Comparison of ENCODE assay signal across 29 mouse cellular contexts in the genomic region with DNA sequence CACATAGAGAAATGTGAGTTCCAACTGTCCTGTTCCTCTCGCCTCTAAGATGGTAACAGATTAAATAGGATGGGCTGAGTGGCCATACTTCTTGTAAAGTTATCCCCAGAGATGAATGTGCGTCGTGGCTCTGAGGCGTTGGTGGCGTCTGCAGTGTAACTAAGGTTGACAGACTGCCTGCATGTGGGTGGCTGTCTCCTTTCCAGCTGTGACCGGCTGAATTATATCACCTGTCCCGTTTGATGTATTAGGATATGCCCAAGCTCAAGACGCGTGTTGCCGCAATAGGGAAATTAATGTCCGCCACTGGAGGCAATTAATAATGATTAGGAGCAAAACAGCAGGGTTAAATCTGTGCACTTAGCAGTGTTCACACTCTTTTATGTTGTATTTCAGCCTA.
DNase-seq lines count a peak whose midpoint lies in the region; ATAC-seq and TF ChIP-seq lines count a peak whose summit lies in the region.
"Had no signal": no experiment of that assay in that cellular context is flagged by ENCODE, and none has a peak within 500 bp of the region (broad histone marks: within the 10 kb centered on the region; RNA-seq: fewer than 3 reads in every experiment).

No protein-coding gene starts in this region.

- no peaks in the 10 kb centered on the region for H3K36me3 ChIP-seq in kidney, embryonic 14.5 days (ENCODE audit: control insufficient read depth, insufficient read depth, low read length)
- H3K36me3 ChIP-seq in kidney, embryonic 16.5 days (ENCODE audit: insufficient read depth, low read length), result no peaks in the 10 kb centered on the region
- H3K36me3 ChIP-seq in lung, embryonic 14.5 days (ENCODE audit: insufficient read depth), result no peaks in the 10 kb centered on the region
- no peaks in the 10 kb centered on the region for H3K36me3 ChIP-seq in limb, embryonic 10.5 days
- no peaks in the 10 kb centered on the region for H3K36me3 ChIP-seq in hindbrain, embryonic 14.5 days (replicated peaks; ENCODE audit: control insufficient read depth, insufficient read depth)
- H3K36me3 ChIP-seq: embryonic facial prominence, embryonic 12.5 days; embryonic facial prominence, embryonic 15.5 days; G1E; heart, embryonic 10.5 days; heart, embryonic 13.5 days; hindbrain, embryonic 12.5 days; intestine, embryonic 15.5 days had no signal

- TF ChIP-seq CTCF in lung, embryonic 14.5 days (IDR thresholded peaks at IDR 0.05; ENCODE audit: low read depth), result no peak

- peaks cover 25% of the 10 kb centered on the region for H3K4me1 ChIP-seq in kidney, embryonic 14.5 days (ENCODE audit: control insufficient read depth, insufficient read depth, low read length)
- H3K4me1 ChIP-seq in kidney, embryonic 16.5 days (ENCODE audit: insufficient read depth, low read length), result peaks cover 18% of the 10 kb centered on the region
- H3K4me1 ChIP-seq in lung, embryonic 14.5 days (ENCODE audit: insufficient read depth), result 0 out of 2 replicates have a peak, but pooled peaks cover 8% of the 10 kb centered on the region
- peaks cover 41% of the 10 kb centered on the region for H3K4me1 ChIP-seq in limb, embryonic 10.5 days
- peaks cover 17% of the 10 kb centered on the region for H3K4me1 ChIP-seq in hindbrain, embryonic 14.5 days (replicated peaks; ENCODE audit: control insufficient read depth, insufficient read depth, low read length)

- no peak overlapping the region for H3K4me3 ChIP-seq in kidney, embryonic 14.5 days (ENCODE audit: low read length)
- no peak overlapping the region for H3K4me3 ChIP-seq in kidney, embryonic 16.5 days (ENCODE audit: low read length)
- no peak overlapping the region for H3K4me3 ChIP-seq in lung, embryonic 14.5 days (ENCODE audit: low read depth, low read length)
- H3K4me3 ChIP-seq in limb, embryonic 10.5 days, result no peak overlapping the region
- H3K4me3 ChIP-seq in hindbrain, embryonic 14.5 days (replicated peaks; ENCODE audit: low read length), result no peak overlapping the region
- H3K4me3 ChIP-seq: embryonic facial prominence, embryonic 12.5 days; embryonic facial prominence, embryonic 15.5 days; forebrain, embryonic 13.5 days; gastrocnemius, adult 2 months; heart, adult 2 months; heart, embryonic 10.5 days; heart, embryonic 13.5 days; hindbrain, embryonic 12.5 days; intestine, embryonic 15.5 days had no signal

- no peak overlapping the region for H3K4me2 ChIP-seq in kidney, embryonic 14.5 days (replicated peaks; ENCODE audit: low read depth, low read length)
- H3K4me2 ChIP-seq in kidney, embryonic 16.5 days (replicated peaks; ENCODE audit: low read depth, low read length), result no peak overlapping the region
- no peak overlapping the region for H3K4me2 ChIP-seq in lung, embryonic 14.5 days
- H3K4me2 ChIP-seq in hindbrain, embryonic 14.5 days (replicated peaks), result no peak overlapping the region
- H3K4me2 ChIP-seq: embryonic facial prominence, embryonic 12.5 days; embryonic facial prominence, embryonic 15.5 days; forebrain, embryonic 13.5 days; heart, embryonic 13.5 days; hindbrain, embryonic 12.5 days; intestine, embryonic 15.5 days had no signal

- no peak overlapping the region for H3K27ac ChIP-seq in kidney, embryonic 14.5 days (ENCODE audit: low read depth, low read length)
- H3K27ac ChIP-seq in kidney, embryonic 16.5 days (ENCODE audit: low read length), result no peak overlapping the region
- H3K27ac ChIP-seq in lung, embryonic 14.5 days (ENCODE audit: low read depth), result no peak overlapping the region
- H3K27ac ChIP-seq in limb, embryonic 10.5 days, result peak overlapping the region; percentile 26; the same call in 1 of the 2 replicates
- no peak overlapping the region for H3K27ac ChIP-seq in hindbrain, embryonic 14.5 days
- H3K27ac ChIP-seq: embryonic facial prominence, embryonic 12.5 days; embryonic facial prominence, embryonic 15.5 days; forebrain, embryonic 13.5 days; gastrocnemius, adult 2 months; heart, adult 2 months; heart, embryonic 10.5 days; heart, embryonic 13.5 days; hindbrain, embryonic 12.5 days; intestine, embryonic 15.5 days had no signal

- H3K9ac ChIP-seq in kidney, embryonic 14.5 days (ENCODE audit: low read depth, low read length), result no peak overlapping the region
- H3K9ac ChIP-seq in kidney, embryonic 16.5 days (replicated peaks; ENCODE audit: low read length), result no peak overlapping the region
- no peak overlapping the region for H3K9ac ChIP-seq in lung, embryonic 14.5 days
- no peak overlapping the region for H3K9ac ChIP-seq in hindbrain, embryonic 14.5 days
- H3K9ac ChIP-seq: embryonic facial prominence, embryonic 12.5 days; embryonic facial prominence, embryonic 15.5 days; forebrain, embryonic 13.5 days; heart, embryonic 13.5 days; hindbrain, embryonic 12.5 days; intestine, embryonic 15.5 days had no signal

- peak; percentile 7 for DNase-seq in lung, embryonic 14.5 days
- no peak for DNase-seq in lung, postnatal 36 days
- peak; percentile 24 for DNase-seq in embryo, embryonic 11 days
- DNase-seq in limb, embryonic 10.5 days (ENCODE audit: low spot score), result peak; percentile 53
- DNase-seq in hindbrain, embryonic 14.5 days (ENCODE audit: low spot score), result no peak
- DNase-seq in gastrocnemius, postnatal 10 days, result no peak
- DNase-seq: adrenal gland, postnatal 10 days; adrenal gland, postnatal 36 days; B cell, adult 2 months; cerebellum, adult 18-20 months; cerebellum, adult 9-10 months; cerebellum, postnatal 14 days; gastrocnemius, adult 2 months; gastrocnemius, postnatal 25 days; heart, adult 2 months had no signal

- no peaks in the 10 kb centered on the region for H3K27me3 ChIP-seq in kidney, embryonic 14.5 days (ENCODE audit: control insufficient read depth, insufficient read depth, low read length)
- H3K27me3 ChIP-seq in kidney, embryonic 16.5 days (ENCODE audit: insufficient read depth, low read length), result peaks cover 8% of the 10 kb centered on the region; the same call in 1 of the 2 replicates
- no peaks in the 10 kb centered on the region for H3K27me3 ChIP-seq in lung, embryonic 14.5 days (ENCODE audit: insufficient read depth, low read length)
- peaks cover 8% of the 10 kb centered on the region; the same call in 1 of the 2 replicates for H3K27me3 ChIP-seq in limb, embryonic 10.5 days (ENCODE audit: low read depth, poor library complexity, severe bottlenecking)
- H3K27me3 ChIP-seq in hindbrain, embryonic 14.5 days (ENCODE audit: control insufficient read depth, insufficient read depth, low read length), result no peaks in the 10 kb centered on the region
- H3K27me3 ChIP-seq: CH12.LX; embryonic facial prominence, embryonic 12.5 days; intestine, embryonic 15.5 days had no signal

- H3K9me3 ChIP-seq in kidney, embryonic 14.5 days (ENCODE audit: control insufficient read depth, low read length), result no peaks in the 10 kb centered on the region
- no peaks in the 10 kb centered on the region for H3K9me3 ChIP-seq in kidney, embryonic 16.5 days (ENCODE audit: low read length)
- H3K9me3 ChIP-seq in lung, embryonic 14.5 days (ENCODE audit: low read depth, low read length), result no peaks in the 10 kb centered on the region
- H3K9me3 ChIP-seq in limb, embryonic 10.5 days (replicated peaks), result no peaks in the 10 kb centered on the region
- H3K9me3 ChIP-seq in hindbrain, embryonic 14.5 days (ENCODE audit: control insufficient read depth, low read length), result no peaks in the 10 kb centered on the region
- H3K9me3 ChIP-seq: embryonic facial prominence, embryonic 12.5 days; embryonic facial prominence, embryonic 15.5 days; forebrain, embryonic 13.5 days; G1E; heart, embryonic 10.5 days; heart, embryonic 13.5 days; hindbrain, embryonic 12.5 days; intestine, embryonic 15.5 days had no signal

- peak; percentile 44; the same call in 1 of the 2 replicates for ATAC-seq in kidney, embryonic 14.5 days (ENCODE audit: low FRiP score, low TSS enrichment)
- ATAC-seq in kidney, embryonic 16.5 days (ENCODE audit: low FRiP score, low TSS enrichment), result no peak
- ATAC-seq in lung, embryonic 14.5 days (ENCODE audit: insufficient read depth), result no peak
- no peak for ATAC-seq in hindbrain, embryonic 14.5 days (ENCODE audit: low FRiP score)
- ATAC-seq: forebrain, embryonic 13.5 days; forebrain, embryonic 16.5 days; hindbrain, embryonic 16.5 days; intestine, embryonic 15.5 days; Patski had no signal

- 11% methylated on average over 11 of the region's 11 CpGs for WGBS in kidney, embryonic 14.5 days
- WGBS in kidney, embryonic 16.5 days, result 10% methylated on average over 11 of the region's 11 CpGs
- 22% methylated on average over 11 of the region's 11 CpGs for WGBS in lung, embryonic 14.5 days
- 17% methylated on average over 11 of the region's 11 CpGs for WGBS in limb, embryonic 10.5 days
- 53% methylated on average over 11 of the region's 11 CpGs for WGBS in hindbrain, embryonic 14.5 days

Comparison
In these comparisons a context has a peak if more than half of its experiments do, and no peak if none do; other contexts are left out.
1. DNase-seq: peak in lung, embryonic 14.5 days (single experiment), embryo, embryonic 11 days (single experiment) and limb, embryonic 10.5 days (single experiment); none in lung, postnatal 36 days (single experiment), hindbrain, embryonic 14.5 days (single experiment) and gastrocnemius, postnatal 10 days (single experiment).